Mouse (Mus musculus) c-Kit-positive CD71-positive TER-119-positive erythroid progenitor cells, embryonic 14.5 days (primary cell): ENCODE results near the gene Klk1b22.
"Not testable (repeated sequence)": the region's sequence is repeated elsewhere in the genome, so short reads cannot be mapped to it uniquely, and the experiment has no call there.

ENCODE experiments used
- DNase-seq: peaks from one replicate; pipeline ENCODE4 v3.0.0-alpha.2; 2013; ENCODE audit warnings: low spot score

Klk1b22 gene

DNA sequence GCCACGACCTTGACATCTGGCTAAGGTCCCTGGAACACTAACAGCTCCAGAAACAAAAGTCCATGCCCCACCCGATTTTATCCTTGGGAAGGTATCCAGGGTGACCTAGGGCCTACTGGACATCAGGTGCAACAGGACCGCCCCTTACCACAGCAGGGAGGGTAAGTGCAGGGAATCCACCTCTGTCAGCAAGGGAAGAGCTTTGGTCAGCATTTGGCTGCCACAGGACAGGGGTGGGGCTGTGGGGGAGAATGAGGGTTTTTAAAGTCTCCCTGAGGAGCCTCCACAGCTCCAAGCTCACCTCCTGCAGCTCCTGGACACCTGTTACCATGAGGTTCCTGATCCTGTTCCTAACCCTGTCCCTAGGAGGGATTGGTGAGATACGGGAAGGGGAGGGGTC is at the start of gene Klk1b22:
Gene Klk1b22 (plus strand): TSS at position 301 of the 400 bp plus-strand sequence.
- no peak for DNase-seq

DNA sequence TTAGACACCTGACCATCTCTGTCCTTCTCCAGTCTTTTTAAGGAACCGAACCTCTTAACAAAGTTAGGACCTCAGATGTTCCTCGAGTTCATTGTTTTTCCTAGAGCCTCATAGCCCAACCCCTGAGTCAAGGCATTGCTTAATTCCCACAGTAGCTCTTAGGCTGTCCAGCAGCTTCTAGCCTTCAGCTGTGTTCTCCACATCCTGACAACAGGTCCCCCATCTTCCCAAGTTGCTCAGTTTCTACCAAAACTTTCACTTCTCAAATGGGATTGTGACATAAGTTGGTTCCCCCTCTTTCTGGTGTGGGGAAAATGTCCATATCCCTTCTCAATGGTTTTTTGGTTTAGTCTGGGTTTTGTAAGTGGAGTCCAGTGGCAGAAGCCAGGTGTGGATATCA is 40.4 kb upstream of the Klk1b22 start:
- DNase-seq, result no peak

DNA sequence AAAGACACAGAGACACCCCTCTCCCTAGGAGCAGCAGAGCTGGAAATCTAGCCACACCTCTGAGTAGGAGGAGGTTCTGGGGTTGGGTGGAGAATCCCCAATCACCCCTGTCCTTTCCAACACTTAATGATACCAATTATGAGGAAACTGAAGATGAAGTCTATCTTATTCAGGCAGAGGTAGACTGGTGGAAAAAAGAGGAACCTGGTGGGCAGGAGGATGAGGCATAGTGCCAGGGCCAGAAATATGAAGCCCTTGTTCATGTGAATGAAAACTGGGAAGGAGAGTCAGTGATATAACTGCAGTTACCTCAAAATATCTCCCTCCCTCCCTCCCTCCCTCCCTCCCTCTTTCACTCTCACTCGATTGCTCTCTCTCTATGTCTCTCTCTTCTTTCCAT is 34.8 kb upstream of the Klk1b22 start:
- DNase-seq, result no peak

DNA sequence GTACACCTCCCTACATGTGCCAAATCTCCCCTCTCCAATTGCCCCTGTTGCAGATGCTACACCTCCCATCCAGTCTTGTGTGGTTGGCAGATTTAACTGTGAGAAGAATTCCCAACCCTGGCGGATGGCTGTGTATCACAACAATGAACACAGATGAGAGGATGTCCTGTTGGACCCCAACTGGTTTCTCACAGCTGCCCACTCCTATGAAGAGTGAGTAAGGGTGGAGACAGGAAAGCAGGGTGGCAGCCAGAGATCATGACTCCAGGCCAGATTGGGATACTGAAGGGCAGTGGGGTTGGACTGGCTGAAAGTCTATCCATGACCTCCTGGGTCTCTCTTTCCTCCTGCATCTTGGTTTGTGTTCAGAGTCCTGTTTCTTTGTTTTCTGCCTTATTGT is 16.4 kb upstream of the Klk1b22 start:
- DNase-seq, result no peak

DNA sequence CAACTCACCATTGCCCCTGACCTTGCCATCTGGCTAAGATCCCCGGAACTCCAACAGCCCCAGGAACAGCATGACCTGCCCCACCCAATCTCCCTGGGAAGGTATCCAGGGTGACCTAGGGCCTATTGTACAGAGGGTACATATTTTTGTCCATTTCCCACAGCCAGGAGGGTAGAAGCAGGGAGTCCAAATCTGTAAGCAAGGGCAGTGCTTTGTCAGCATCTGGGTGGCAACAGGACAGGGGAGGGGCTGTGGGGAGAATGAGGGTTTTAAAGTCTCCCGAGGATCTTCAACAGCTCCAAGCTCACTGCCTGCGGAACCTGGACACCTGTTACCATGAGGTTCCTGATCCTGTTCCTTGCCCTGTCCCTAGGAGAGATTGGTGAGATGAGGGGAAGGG is 10.4 kb upstream of the Klk1b22 start, which contains the start of gene Klk1b21:
Gene Klk1b21 (plus strand): TSS at position 301 of the 400 bp plus-strand sequence.
- DNase-seq, result not testable (repeated sequence)

DNA sequence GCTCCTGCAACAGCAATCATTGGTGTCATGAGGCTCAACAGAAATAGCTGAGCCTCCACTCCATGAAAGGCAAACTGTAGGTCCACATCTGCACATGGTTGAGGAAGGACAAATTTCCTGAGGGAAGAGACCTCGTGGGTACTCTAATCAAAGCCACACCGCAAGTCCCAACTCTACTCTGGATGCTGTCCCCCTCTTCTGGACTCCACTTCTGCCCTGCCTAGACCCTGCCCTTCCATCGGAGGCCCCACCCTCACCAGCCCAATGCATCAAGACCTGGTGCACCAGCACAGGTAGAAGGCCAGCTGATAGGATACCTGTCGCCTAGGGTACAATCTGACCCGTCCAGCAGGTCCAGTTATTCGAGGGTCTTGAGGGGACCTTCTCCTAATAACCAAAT is 11.0 kb downstream of the Klk1b22 start:
- DNase-seq, result no peak

DNA sequence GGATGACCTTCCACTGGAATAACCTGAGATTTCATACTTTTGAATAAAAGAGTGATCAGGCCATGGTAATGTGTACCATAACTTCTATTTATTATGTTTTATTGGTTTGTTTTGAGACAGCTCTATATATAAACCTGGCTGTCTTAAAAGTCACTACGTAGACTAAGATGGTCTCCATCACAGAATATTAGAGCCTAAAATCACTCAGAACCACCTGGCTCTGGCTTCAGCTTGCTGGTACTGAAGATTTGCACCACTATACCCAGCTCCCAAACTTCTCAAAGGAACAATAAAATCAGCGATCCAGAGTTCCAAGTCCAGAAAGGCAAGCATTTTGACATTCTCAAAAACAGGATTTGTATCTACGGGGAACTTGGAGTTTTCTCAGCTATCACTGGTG is 24.0 kb downstream of the Klk1b22 start, which contains the start of gene Klk1b16:
Gene Klk1b16 (plus strand): TSS at position 301 of the 400 bp plus-strand sequence.
- DNase-seq, result no peak
